Mouse (Mus musculus) WW6 (cell line): Measurements from ENCODE around the gene Ssbp2.

ENCODE experiments used
- DNase-seq: peaks from one replicate; pipeline ENCODE4 v3.0.0-alpha.2; 2013; ENCODE audit warnings: low read depth, low spot score

Gene Ssbp2

GRCm38 (mm10) chr13:91526058-91526457 is 66.0 kb downstream of the Ssbp2 start:
- no peak for DNase-seq

- DNase-seq: no peak
Observed at GRCm38 (mm10) chr13:91529821-91530220, 69.7 kb downstream of the Ssbp2 start.

GRCm38 (mm10) chr13:91536711-91537110 is 76.6 kb downstream of the Ssbp2 start:
- no peak for DNase-seq

- DNase-seq: no peak
Observed at GRCm38 (mm10) chr13:91540145-91541068, 80.3 kb downstream of the Ssbp2 start.

GRCm38 (mm10) chr13:91541069-91541429 is 81.0 kb downstream of the Ssbp2 start:
- DNase-seq: no peak

GRCm38 (mm10) chr13:91543555-91543954 is 83.5 kb downstream of the Ssbp2 start:
- DNase-seq: no peak

GRCm38 (mm10) chr13:91564047-91564446 is 104.0 kb downstream of the Ssbp2 start:
- DNase-seq: no peak

- DNase-seq: no peak
Observed at GRCm38 (mm10) chr13:91564755-91565154, 104.7 kb downstream of the Ssbp2 start.

GRCm38 (mm10) chr13:91581504-91581903 is 121.4 kb downstream of the Ssbp2 start:
- DNase-seq: no peak

GRCm38 (mm10) chr13:91582212-91582611 is 122.1 kb downstream of the Ssbp2 start:
- DNase-seq: no peak

- DNase-seq: no peak
Observed at GRCm38 (mm10) chr13:91586368-91586767, 126.3 kb downstream of the Ssbp2 start.

GRCm38 (mm10) chr13:91588475-91588874 is 128.4 kb downstream of the Ssbp2 start:
- no peak for DNase-seq

- no peak for DNase-seq
Observed at GRCm38 (mm10) chr13:91591863-91592262, 131.8 kb downstream of the Ssbp2 start.

- no peak for DNase-seq
Observed at GRCm38 (mm10) chr13:91595284-91595683, 135.2 kb downstream of the Ssbp2 start.

- no peak for DNase-seq
Observed at GRCm38 (mm10) chr13:91599594-91599993, 139.5 kb downstream of the Ssbp2 start.

GRCm38 (mm10) chr13:91605043-91605840 is 145.2 kb downstream of the Ssbp2 start:
- no peak for DNase-seq

GRCm38 (mm10) chr13:91610601-91611000 is 150.5 kb downstream of the Ssbp2 start:
- no peak for DNase-seq

GRCm38 (mm10) chr13:91611909-91612308 is 151.8 kb downstream of the Ssbp2 start:
- DNase-seq: no peak

- DNase-seq: no peak
Observed at GRCm38 (mm10) chr13:91612578-91612977, 152.5 kb downstream of the Ssbp2 start.

GRCm38 (mm10) chr13:91616050-91616449 is 156.0 kb downstream of the Ssbp2 start:
- no peak for DNase-seq

- DNase-seq: no peak
Observed at GRCm38 (mm10) chr13:91616876-91617275, 156.8 kb downstream of the Ssbp2 start.

- DNase-seq: no peak
Observed at GRCm38 (mm10) chr13:91619431-91619830, 159.3 kb downstream of the Ssbp2 start.

GRCm38 (mm10) chr13:91620541-91620940 is 160.5 kb downstream of the Ssbp2 start:
- no peak for DNase-seq
